Mouse (Mus musculus): Measurements from ENCODE around the gene Hinfp.

DNA sequence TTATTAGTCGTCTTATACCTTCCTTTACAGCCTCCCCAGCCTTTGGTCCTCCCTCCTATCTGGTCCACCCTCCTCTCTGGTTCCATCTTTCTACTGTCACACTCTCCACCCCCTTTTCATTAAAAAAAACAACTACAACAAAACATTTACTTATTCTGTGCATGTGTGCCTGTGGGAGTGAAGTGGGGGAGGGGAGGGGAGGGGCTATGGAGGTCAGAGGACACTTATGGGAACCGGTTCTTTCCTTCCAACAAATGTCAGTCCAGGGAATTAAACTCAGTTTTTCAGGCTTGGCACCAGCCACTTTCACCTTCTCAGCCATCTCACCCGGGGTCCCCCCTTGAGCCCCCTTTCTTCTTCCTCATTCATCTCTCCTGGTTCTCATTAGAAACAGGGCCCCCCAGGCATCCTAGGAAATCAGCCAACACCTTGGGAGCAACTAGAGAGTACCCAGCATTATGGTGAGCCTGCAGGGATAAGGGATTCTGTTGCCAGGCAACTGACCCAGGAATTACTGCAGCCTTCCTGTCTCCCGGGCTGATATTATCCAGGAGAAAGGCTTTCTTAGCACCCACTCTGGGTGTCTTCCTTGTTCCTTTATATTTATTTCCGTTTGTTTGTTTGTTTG is 50.8 kb downstream of the Hinfp start:
- TF ChIP-seq POLR2A (IDR thresholded peaks at IDR 0.05; ENCODE audit: extremely low read depth, insufficient read depth, low read length) (no peak), CTCF (IDR thresholded peaks at IDR 0.05; ENCODE audit: low read depth, low read length) (no peak)
